Mouse (Mus musculus) limb, embryonic 14.5 days (tissue): ENCODE measurements around the gene Syk. TPM values are rescaled to one million over a fixed set of nuclear protein-coding genes. Genes with fewer than 3 reads are reported as not detected.
A peak's percentile ranks its signal among the peaks of the same experiment; 100 is the strongest.

Experiments
- ATAC-seq: fragments of 200-750 bp; cut with Nextera tagmentation; 2 replicates; pipeline ENCODE4 v1.8.0; 2017; ENCODE audit warnings: low read depth, moderate number of reproducible peaks, moderate TSS enrichment; ENCODE audit not compliant: low FRiP score
- DNase-seq: peaks from one replicate; pipeline ENCODE4 v3.0.0-alpha.2; 2015; ENCODE audit warnings: low spot score
- H3K27ac ChIP-seq: fragments of 300-500 bp; sonication (generic); replicated peaks from 2 replicates; pipeline ENCODE4 v1.5.1; 2014; ENCODE audit warnings: low read depth, mild to moderate bottlenecking, low read length, moderate library complexity, mixed read lengths
- H3K27me3 ChIP-seq: fragments of 300-500 bp; sonication (generic); 2 replicates; pipeline ENCODE4 v1.6.1; 2014; ENCODE audit warnings: low read length, mixed read lengths; ENCODE audit not compliant: control insufficient read depth, insufficient read depth
- H3K36me3 ChIP-seq: fragments of 300-500 bp; sonication (generic); 2 replicates; pipeline ENCODE4 v1.6.1; 2014; ENCODE audit warnings: mild to moderate bottlenecking, low read length, moderate library complexity, mixed read lengths; ENCODE audit not compliant: control insufficient read depth, insufficient read depth
- H3K4me1 ChIP-seq: fragments of 300-500 bp; sonication (generic); 2 replicates; pipeline ENCODE4 v1.6.1; 2014; ENCODE audit warnings: antibody characterized with exemption, low read length, mixed read lengths; ENCODE audit not compliant: control insufficient read depth, insufficient read depth
- H3K4me2 ChIP-seq: fragments of 300-500 bp; sonication (generic); replicated peaks from 2 replicates; pipeline ENCODE4 v1.6.1; 2014; ENCODE audit warnings: low read depth, mild to moderate bottlenecking, low read length, moderate library complexity; ENCODE audit not compliant: severe bottlenecking
- H3K4me3 ChIP-seq: fragments of 300-500 bp; sonication (generic); replicated peaks from 2 replicates; pipeline ENCODE4 v1.5.1; 2014; ENCODE audit warnings: low read length
- H3K9ac ChIP-seq: fragments of 300-500 bp; sonication (generic); 2 replicates; pipeline ENCODE4 v1.6.1; 2014; ENCODE audit warnings: mild to moderate bottlenecking, low read depth, low read length, moderate library complexity; ENCODE audit not compliant: severe bottlenecking
- H3K9me3 ChIP-seq: fragments of 300-500 bp; sonication (generic); 2 replicates; pipeline ENCODE4 v1.6.1; 2016; ENCODE audit warnings: low read length; ENCODE audit not compliant: control insufficient read depth
- POLR2A ChIP-seq: fragments of 200-500 bp; IDR thresholded peaks from 2 replicates; pipeline ENCODE4 v1.8.0; 2012; ENCODE audit warnings: inconsistent platforms, mild to moderate bottlenecking, moderate library complexity, borderline replicate concordance; ENCODE audit not compliant: insufficient read depth, insufficient read length; ENCODE audit errors: extremely low read depth
- WGBS: fragments of 180-500 bp; shearing (Covaris S2); extraction: QIAGEN DNeasy Blood & Tissue Kit; methylation state at CpG from one replicate; pipeline ENCODE4 v1.1.7; 2014; 5-methylcytosine and 5-hydroxymethylcytosine counted together
- polyA plus RNA-seq, 2 experiments: library from polyadenylated mRNA; depleted of rRNA in 1 of 2; stranded (reverse) in 1 of 2; unstranded in 1 of 2; fragments of >200 nt; fragmentation: Nextera tagmentation in 1 of 2; extraction: Ambion mirVana in 1 of 2; gene quantifications; 2 replicates each; pipeline versions ENCODE4 v1.2.1 to v1.2.3; 2012 to 2014

Gene Syk
- polyA plus RNA-seq, 2 experiments = 3.3 to 3.5 TPM

- 0 out of 2 replicates have a peak overlapping the region, but pooled peaks have one; percentile 64 for H3K9ac ChIP-seq
- H3K4me1 ChIP-seq = no peaks in the 10 kb centered on the region
- no peak for DNase-seq
- no peaks in the 10 kb centered on the region for H3K9me3 ChIP-seq
- WGBS = 23% methylated on average over 9 of the region's 9 CpGs
- H3K4me3 ChIP-seq = peak overlapping the region; percentile 66
- TF ChIP-seq POLR2A = no peak
- peaks cover 6% of the 10 kb centered on the region for H3K27me3 ChIP-seq
- no peaks in the 10 kb centered on the region for H3K36me3 ChIP-seq
- H3K27ac ChIP-seq = no peak overlapping the region
- no peak for ATAC-seq
- peak overlapping the region; percentile 95 for H3K4me2 ChIP-seq
Measured at GRCm38 (mm10) chr13:52582506-52582877, 481 bp upstream of the Syk start.

- Histone ChIP-seq H3K36me3 (no peaks in the 10 kb centered on the region), H3K9ac (no peak overlapping the region), H3K9me3 (no peaks in the 10 kb centered on the region), H3K4me1 (no peaks in the 10 kb centered on the region), H3K4me3 (peak overlapping the region; percentile 66), H3K27me3 (peaks cover 6% of the 10 kb centered on the region), H3K4me2 (peak overlapping the region; percentile 95; the same call in 1 of the 2 replicates), H3K27ac (no peak overlapping the region)
- DNase-seq (no peak), ATAC-seq (no peak)
- TF ChIP-seq POLR2A = no peak
- WGBS = 22% methylated on average over 13 of the region's 13 CpGs
Measured at GRCm38 (mm10) chr13:52583943-52584562, 1.1 kb downstream of the Syk start.

GRCm38 (mm10) chr13:52584654-52585455, 1.9 kb downstream of the Syk start:
- no peak for TF ChIP-seq POLR2A
- WGBS = 72% methylated on average over 17 of the region's 17 CpGs
- Histone ChIP-seq H3K36me3 (no peaks in the 10 kb centered on the region), H3K4me3 (no peak overlapping the region), H3K4me1 (no peaks in the 10 kb centered on the region), H3K9ac (no peak overlapping the region), H3K4me2 (no peak overlapping the region), H3K27me3 (peaks cover 6% of the 10 kb centered on the region), H3K9me3 (no peaks in the 10 kb centered on the region), H3K27ac (no peak overlapping the region)
- DNase-seq = no peak
- no peak for ATAC-seq

GRCm38 (mm10) chr13:52587761-52588160, 4.8 kb downstream of the Syk start:
- Histone ChIP-seq H3K9ac (no peak overlapping the region), H3K4me1 (no peaks in the 10 kb centered on the region), H3K27ac (no peak overlapping the region), H3K36me3 (no peaks in the 10 kb centered on the region), H3K4me3 (no peak overlapping the region), H3K4me2 (no peak overlapping the region), H3K27me3 (peaks cover under 1% of the 10 kb centered on the region), H3K9me3 (no peaks in the 10 kb centered on the region)
- ATAC-seq = no peak
- no peak for TF ChIP-seq POLR2A
- WGBS = 89% methylated on average over 4 of the region's 4 CpGs
- no peak for DNase-seq

- no peak for ATAC-seq
- no peaks in the 10 kb centered on the region for H3K9me3 ChIP-seq
- no peak overlapping the region for H3K9ac ChIP-seq
- no peaks in the 10 kb centered on the region for H3K36me3 ChIP-seq
- H3K4me2 ChIP-seq = no peak overlapping the region
- H3K27ac ChIP-seq = no peak overlapping the region
- no peaks in the 10 kb centered on the region for H3K4me1 ChIP-seq
- no peak for TF ChIP-seq POLR2A
- no peak overlapping the region for H3K4me3 ChIP-seq
- WGBS = 88% methylated on average over 4 of the region's 4 CpGs
- DNase-seq = no peak
- H3K27me3 ChIP-seq = no peaks in the 10 kb centered on the region
Measured at GRCm38 (mm10) chr13:52589043-52589442, 6.1 kb downstream of the Syk start.
